Mouse (Mus musculus) stomach, embryonic 15.5 days (tissue): Measurements from ENCODE around the gene Fanci. TPM values are rescaled to one million over a fixed set of nuclear protein-coding genes. Genes with fewer than 3 reads are reported as not detected.

Source experiments
- ATAC-seq: fragments of 200-750 bp; cut with Nextera tagmentation; 2 replicates; pipeline ENCODE4 v1.8.0; 2017; ENCODE audit warnings: low read depth, moderate number of reproducible peaks, moderate TSS enrichment; ENCODE audit not compliant: insufficient read depth, low FRiP score
- H3K27ac ChIP-seq: fragments of 300-500 bp; sonication (generic); 2 replicates; pipeline ENCODE4 v1.5.1; 2015; ENCODE audit warnings: mild to moderate bottlenecking, inconsistent platforms
- H3K27me3 ChIP-seq: fragments of 300-500 bp; sonication (generic); replicated peaks from 2 replicates; pipeline ENCODE4 v1.6.1; 2015; ENCODE audit warnings: inconsistent platforms
- H3K36me3 ChIP-seq: fragments of 300-500 bp; sonication (generic); 2 replicates; pipeline ENCODE4 v1.6.1; 2015; ENCODE audit warnings: inconsistent platforms
- H3K4me1 ChIP-seq: fragments of 300-500 bp; sonication (generic); 2 replicates; pipeline ENCODE4 v1.6.1; 2015; ENCODE audit warnings: inconsistent platforms
- H3K4me2 ChIP-seq: fragments of 300-500 bp; sonication (generic); 2 replicates; pipeline ENCODE4 v1.6.1; 2015; ENCODE audit warnings: mild to moderate bottlenecking, inconsistent platforms
- H3K4me3 ChIP-seq: fragments of 300-500 bp; sonication (generic); replicated peaks from 2 replicates; pipeline ENCODE4 v1.5.1; 2015; ENCODE audit warnings: inconsistent platforms
- H3K9ac ChIP-seq: fragments of 300-500 bp; sonication (generic); 2 replicates; pipeline ENCODE4 v1.6.1; 2015; ENCODE audit warnings: inconsistent platforms
- H3K9me3 ChIP-seq: fragments of 300-500 bp; sonication (generic); 2 replicates; pipeline ENCODE4 v1.6.1; 2016; ENCODE audit warnings: inconsistent platforms
- WGBS: fragments of 180-500 bp; shearing (Covaris S2); methylation state at CpG from one replicate; pipeline ENCODE4 v1.1.7; 2015; 5-methylcytosine and 5-hydroxymethylcytosine counted together
- polyA plus RNA-seq: library from polyadenylated mRNA; unstranded; fragments of >200 nt; fragmentation: Nextera tagmentation; extraction: Ambion mirVana; gene quantifications from 2 replicates; pipeline ENCODE4 v1.2.1, GENCODE M21; 2015

Fanci gene
- polyA plus RNA-seq, 1 experiment from 2014 or later = 7.8 TPM

DNA sequence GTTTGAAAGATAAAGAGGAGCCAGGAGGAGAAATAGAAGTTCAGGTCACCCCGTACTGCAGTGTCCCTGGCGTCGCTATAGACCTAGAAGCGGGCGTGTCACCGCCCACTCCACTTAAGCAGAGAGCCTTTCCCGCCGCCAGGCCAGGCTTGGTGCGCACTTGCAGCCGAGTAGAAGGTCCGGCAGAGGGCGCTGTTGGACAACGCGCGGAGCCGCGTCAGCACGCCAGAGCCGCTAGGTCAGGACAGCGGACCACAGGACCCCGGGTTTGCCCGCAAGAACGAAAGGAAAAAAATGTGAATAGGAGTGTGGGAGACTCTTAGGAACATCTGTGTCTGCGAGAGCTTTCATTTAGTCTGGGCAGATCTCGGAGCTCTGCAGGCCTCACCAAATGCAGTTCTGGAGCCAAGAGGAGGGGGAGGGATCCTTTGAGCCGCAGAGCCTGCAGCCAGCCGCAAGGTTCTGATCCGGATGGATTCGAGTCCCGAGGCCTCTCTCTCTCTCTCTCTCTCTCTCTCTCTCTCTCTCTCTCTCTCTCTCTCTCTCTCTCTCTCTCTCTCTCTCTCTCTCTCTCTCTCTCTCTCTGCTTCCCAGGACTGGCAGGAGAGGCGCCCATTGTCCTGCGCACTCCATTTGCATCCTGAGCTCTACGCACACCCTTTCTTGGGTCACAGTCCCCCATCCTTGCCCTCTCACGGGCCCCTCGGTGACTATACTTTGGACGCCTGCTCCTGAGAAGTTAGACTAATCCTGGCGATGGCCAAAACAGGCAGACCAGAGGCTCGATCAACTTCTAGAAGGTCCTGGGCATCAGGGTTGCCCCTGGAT lies 104.5 kb downstream of the Fanci start:
- H3K4me3 ChIP-seq = peak overlapping the region; percentile 30
- H3K27me3 ChIP-seq = peaks cover 71% of the 10 kb centered on the region
- 1% methylated on average over 38 of the region's 38 CpGs for WGBS
- no peak overlapping the region for H3K9ac ChIP-seq
- H3K36me3 ChIP-seq = no peaks in the 10 kb centered on the region
- ATAC-seq = peak; percentile 59
- H3K9me3 ChIP-seq = no peaks in the 10 kb centered on the region
- peaks cover 7% of the 10 kb centered on the region; the same call in 1 of the 2 replicates for H3K4me1 ChIP-seq
- peak overlapping the region; percentile 51 for H3K4me2 ChIP-seq
- H3K27ac ChIP-seq = no peak overlapping the region

GRCm38 (mm10) chr7:79496816-79497328 lies 105.1 kb downstream of the Fanci start:
- ATAC-seq = no peak
- H3K9ac ChIP-seq = no peak overlapping the region

DNA sequence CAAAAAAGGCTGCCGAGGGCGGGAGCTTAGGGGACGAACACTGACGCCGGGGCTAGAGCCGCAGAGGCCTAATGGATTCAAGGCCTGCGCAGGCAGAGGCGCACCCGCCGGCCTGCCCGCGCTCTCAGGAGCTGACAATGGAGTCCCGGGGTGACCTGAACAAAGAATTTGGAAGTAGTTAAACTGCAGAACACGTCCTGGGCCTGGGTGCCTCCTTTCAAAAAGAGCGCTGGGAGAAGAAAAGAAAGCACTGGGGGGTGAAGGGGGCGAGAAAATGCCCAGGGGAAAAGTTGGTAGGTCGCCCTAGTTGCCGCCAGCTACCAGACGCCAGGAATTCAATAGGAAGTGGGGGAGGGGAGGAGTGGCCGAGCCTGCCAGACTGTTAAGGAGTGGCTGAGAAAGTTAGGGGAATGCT lies 106.0 kb downstream of the Fanci start:
- Histone ChIP-seq H3K4me1 (peaks cover 7% of the 10 kb centered on the region; the same call in 1 of the 2 replicates), H3K4me2 (no peak overlapping the region), H3K27ac (no peak overlapping the region), H3K36me3 (no peaks in the 10 kb centered on the region), H3K9ac (no peak overlapping the region), H3K4me3 (no peak overlapping the region), H3K27me3 (peaks cover 86% of the 10 kb centered on the region), H3K9me3 (no peaks in the 10 kb centered on the region)
- 3% methylated on average over 20 of the region's 20 CpGs for WGBS
- ATAC-seq = no peak

More at GRCm38 (mm10) chr7:79496816-79497328, 105.1 kb downstream of the Fanci start:
- Histone ChIP-seq H3K9me3 (no peaks in the 10 kb centered on the region), H3K4me1 (peaks cover 7% of the 10 kb centered on the region; the same call in 1 of the 2 replicates), H3K36me3 (no peaks in the 10 kb centered on the region), H3K4me2 (no peak overlapping the region), H3K4me3 (no peak overlapping the region), H3K27ac (no peak overlapping the region), H3K27me3 (peaks cover 77% of the 10 kb centered on the region)
- 10% methylated on average over 9 of the region's 9 CpGs for WGBS

- Histone ChIP-seq H3K4me2 (no peak overlapping the region), H3K4me1 (peaks cover 7% of the 10 kb centered on the region; the same call in 1 of the 2 replicates), H3K4me3 (no peak overlapping the region), H3K9ac (no peak overlapping the region), H3K27me3 (peaks cover 92% of the 10 kb centered on the region), H3K9me3 (no peaks in the 10 kb centered on the region), H3K36me3 (no peaks in the 10 kb centered on the region), H3K27ac (no peak overlapping the region)
- 7% methylated on average over 6 of the region's 6 CpGs for WGBS
- ATAC-seq = no peak
These were observed 106.6 kb downstream of the Fanci start for GRCm38 (mm10) chr7:79498356-79498755.

- no peak for ATAC-seq
- 1% methylated on average over 35 of the region's 35 CpGs for WGBS
These were observed 107.4 kb downstream of the Fanci start for GRCm38 (mm10) chr7:79498965-79499595.

More at GRCm38 (mm10) chr7:79498965-79499595, 107.4 kb downstream of the Fanci start:
- Histone ChIP-seq H3K4me1 (peaks cover 7% of the 10 kb centered on the region; the same call in 1 of the 2 replicates), H3K4me2 (no peak overlapping the region), H3K27ac (no peak overlapping the region), H3K27me3 (peaks cover 94% of the 10 kb centered on the region), H3K9me3 (no peaks in the 10 kb centered on the region), H3K9ac (no peak overlapping the region), H3K4me3 (no peak overlapping the region), H3K36me3 (no peaks in the 10 kb centered on the region)

Other genes starting within 250 kb of the Fanci start
- 218 and 234 TPM in 2 replicates for gene Mfge8, start 242.9 kb upstream of the Fanci start, polyA plus RNA-seq
- gene Abhd2, start 118.7 kb upstream of the Fanci start, polyA plus RNA-seq = 12.0 and 13.2 TPM in 2 replicates
- 0.28 and 0.80 TPM in 2 replicates for gene Rlbp1, start 4.9 kb upstream of the Fanci start, polyA plus RNA-seq
- gene Polg, start 74.4 kb downstream of the Fanci start, polyA plus RNA-seq = 32.9 and 36.4 TPM in 2 replicates
- gene Rhcg, start 225.7 kb downstream of the Fanci start, polyA plus RNA-seq = 0.10 and 0.41 TPM in 2 replicates